16 mouse cellular contexts compared by ENCODE assay signal in genomic region chr10:17103416-17103815, GRCm38 (mm10).
"Had no signal": no experiment of that assay in that cellular context is flagged by ENCODE, and none has a peak within 500 bp of the region (broad histone marks: within the 10 kb centered on the region; RNA-seq: fewer than 3 reads in every experiment).

No protein-coding gene starts in this region.

- H3K4me3 ChIP-seq: left cerebral cortex, adult 2 months; limb, embryonic 12.5 days; limb, embryonic 15.5 days; liver, embryonic 13.5 days had no signal

- H3K9me3 ChIP-seq: limb, embryonic 12.5 days; limb, embryonic 15.5 days; liver, embryonic 13.5 days had no signal

- ATAC-seq: inflammation-experienced regulatory T-cells, adult 6 months had no signal

- H3K27ac ChIP-seq: kidney, postnatal 0 days; left cerebral cortex, adult 2 months; limb, embryonic 12.5 days; limb, embryonic 15.5 days; liver, embryonic 13.5 days had no signal

- H3K9ac ChIP-seq: limb, embryonic 12.5 days; limb, embryonic 15.5 days; liver, embryonic 13.5 days had no signal

- H3K4me1 ChIP-seq: liver, embryonic 13.5 days had no signal

- DNase-seq: kidney, adult 18-20 months; kidney, adult 9 months; kidney, postnatal 25 days; layer of hippocampus, postnatal 36 days; left cerebral cortex, postnatal 4 days; liver, embryonic 13.5 days; lung, adult 2 months; midbrain, embryonic 14.5 days; thymus, adult 18-20 months; thymus, postnatal 36 days had no signal

- H3K4me2 ChIP-seq: limb, embryonic 12.5 days; limb, embryonic 15.5 days; liver, embryonic 13.5 days; midbrain, embryonic 11.5 days had no signal

- H3K27me3 ChIP-seq: limb, embryonic 12.5 days; limb, embryonic 15.5 days; liver, embryonic 13.5 days had no signal

- H3K36me3 ChIP-seq: limb, embryonic 12.5 days; limb, embryonic 15.5 days; liver, embryonic 13.5 days had no signal
